Mouse (Mus musculus) activated CD4-positive, CD25-positive, alpha-beta regulatory T cell, adult 4 months (primary cell): ENCODE data around the gene Gm36079. TPM values are rescaled to one million over a fixed set of nuclear protein-coding genes. Genes with fewer than 3 reads are reported as not detected.
"Not testable (repeated sequence)": the region's sequence is repeated elsewhere in the genome, so short reads cannot be mapped to it uniquely, and the experiment has no call there.

Source experiments
- ATAC-seq: one replicate; pipeline ENCODE4 v1.8.0; 2017
- polyA plus RNA-seq, 2 experiments: library from polyadenylated mRNA; unstranded; fragments of 100-300 nt; shearing (Covaris generic); gene quantifications; one replicate each; pipeline ENCODE4 v1.2.1; 2017

Gene Gm36079
- polyA plus RNA-seq, result not detected

DNA sequence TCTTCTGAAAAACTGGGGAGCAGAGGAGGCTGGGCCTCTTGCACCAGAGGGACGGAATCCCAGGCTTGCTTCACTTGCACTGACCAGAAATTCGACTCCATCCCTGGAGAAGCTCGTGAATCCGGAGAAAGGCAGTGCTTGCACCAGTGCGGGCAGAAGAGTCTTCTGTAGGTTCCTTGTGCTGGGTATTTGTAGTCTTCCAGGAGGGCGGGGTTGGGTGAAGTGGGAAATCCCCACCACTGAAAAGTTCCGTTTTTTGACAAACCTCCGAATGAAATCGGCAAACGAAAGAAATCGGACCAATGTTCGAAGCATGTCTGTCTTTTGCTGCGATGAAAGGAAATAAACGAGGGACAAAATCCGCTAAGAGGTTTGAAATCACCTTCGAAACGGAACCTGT, at the start of gene Gm36079:
TSS of gene Gm36079 (minus strand) at position 101 of the 400 bp plus-strand sequence.
- not testable (repeated sequence) for ATAC-seq

DNA sequence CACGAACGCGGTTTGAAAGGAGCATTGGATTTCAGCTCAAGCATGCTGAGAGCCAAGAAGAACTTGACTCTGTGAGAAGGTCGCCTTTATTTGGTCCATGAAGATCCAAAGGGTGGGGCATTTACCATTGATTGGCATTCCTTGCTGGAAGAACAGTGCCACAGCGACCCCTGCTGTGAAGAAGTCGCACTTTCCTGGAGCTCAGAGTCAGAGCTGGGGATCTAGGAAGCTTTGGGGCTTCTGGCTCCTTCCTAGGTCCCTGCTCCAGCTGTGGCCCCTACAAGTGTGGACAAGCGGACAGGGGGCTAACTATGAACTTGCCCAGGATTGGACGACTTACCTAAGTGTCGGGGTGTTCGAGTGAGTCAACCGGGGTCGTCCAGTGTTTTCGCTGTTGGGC, 44.1 kb upstream of the Gm36079 start:
- peak; percentile 23 for ATAC-seq

DNA sequence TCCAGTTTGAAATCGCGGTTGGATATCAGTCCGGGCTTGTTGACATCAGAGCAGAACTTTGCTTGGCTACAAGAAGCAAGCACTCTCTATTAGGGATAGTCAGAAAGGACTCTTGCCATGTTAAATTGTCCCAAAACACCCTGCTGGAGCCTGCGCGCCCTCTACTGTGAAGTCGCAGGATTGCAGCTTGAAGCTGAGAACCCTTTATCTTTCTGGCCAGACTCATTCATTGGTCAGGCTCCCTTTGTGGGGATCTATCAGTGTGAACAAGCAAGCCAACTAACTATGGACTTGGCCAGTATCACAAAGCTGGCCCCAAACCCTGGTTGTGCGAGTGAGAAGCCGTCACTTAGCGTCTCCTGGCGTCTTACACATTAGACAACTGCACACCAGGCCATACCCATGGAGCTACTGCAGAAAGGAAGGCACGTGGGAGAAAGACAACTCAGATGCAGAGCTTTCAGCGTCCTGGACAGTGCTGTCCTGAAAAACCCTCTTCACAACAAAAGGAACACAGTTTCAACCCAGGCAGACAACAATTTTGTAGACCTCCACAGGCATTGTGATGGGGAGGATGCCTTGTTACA, 43.3 kb upstream of the Gm36079 start:
- peak; percentile 61 for ATAC-seq

DNA sequence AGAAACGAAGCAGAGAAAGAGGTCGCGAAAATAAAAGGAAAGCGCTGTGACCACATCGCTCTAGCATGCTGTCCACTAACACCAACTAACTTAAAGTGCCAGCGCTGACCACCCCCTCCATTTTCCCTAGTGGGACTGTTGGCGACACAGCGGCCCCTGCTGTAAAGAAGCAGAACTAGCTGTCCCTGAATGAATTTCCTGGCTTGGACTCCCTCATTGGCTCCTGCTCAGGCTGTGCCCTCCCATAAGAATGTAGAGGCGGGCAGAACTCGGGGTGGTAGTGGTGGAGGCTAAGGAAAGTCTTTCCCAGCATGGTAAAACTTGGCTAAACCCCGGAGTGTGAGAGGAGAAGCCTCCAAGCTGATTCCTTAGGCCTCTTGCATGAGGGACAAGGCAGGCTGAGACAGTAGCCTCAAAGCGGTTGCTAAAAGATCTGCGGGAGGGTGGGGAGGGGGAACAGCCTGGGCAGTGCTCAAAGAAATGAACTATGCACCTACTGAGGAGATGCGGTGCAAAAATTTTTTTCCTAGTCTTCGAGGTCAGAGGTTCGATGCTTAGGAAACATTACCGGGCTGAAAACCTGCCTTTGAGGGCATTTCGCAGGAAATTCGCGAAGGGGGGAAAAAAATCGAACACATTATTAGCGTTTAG, 36.8 kb upstream of the Gm36079 start:
- not testable (repeated sequence) for ATAC-seq

DNA sequence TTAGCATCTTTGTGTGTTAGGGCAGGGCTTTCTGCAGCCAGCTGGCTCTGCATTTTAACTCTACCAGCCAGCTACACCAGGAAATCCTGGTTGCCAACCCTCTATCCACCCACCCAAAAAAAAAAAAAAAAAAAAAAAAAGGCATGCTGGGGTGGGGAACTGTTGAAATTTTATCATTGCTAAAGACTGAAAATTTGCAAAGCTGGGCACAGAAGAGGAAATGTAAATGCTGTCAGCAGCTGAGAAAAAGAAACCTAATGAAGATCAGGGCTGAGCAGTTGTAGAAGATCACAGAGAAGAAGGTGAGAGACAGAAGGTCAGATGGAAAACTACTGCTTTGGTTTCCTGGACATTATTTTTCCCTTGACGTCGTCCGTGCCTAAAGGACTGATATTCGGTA, 36.1 kb upstream of the Gm36079 start:
- ATAC-seq, result not testable (repeated sequence)

DNA sequence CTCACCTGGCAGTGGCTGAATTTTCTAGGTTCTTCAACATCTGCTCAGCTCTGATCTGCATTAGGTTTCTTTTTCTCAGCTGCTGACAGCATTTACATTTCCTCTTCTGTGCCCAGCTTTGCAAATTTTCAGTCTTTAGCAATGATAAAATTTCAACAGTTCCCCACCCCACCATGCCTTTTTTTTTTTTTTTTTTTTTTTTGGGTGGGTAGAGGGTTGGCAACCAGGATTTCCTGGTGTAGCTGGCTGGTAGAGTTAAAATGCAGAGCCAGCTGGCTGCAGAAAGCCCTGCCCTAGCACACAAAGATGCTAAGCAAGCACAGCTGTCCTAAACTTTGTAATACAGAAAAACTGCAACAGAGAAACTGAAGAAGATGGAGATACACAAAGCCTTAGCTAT, 25.3 kb upstream of the Gm36079 start, which contains the start of gene Gm21188:
TSS of gene Gm21188 (minus strand) at position 110 of the 400 bp plus-strand sequence.
- ATAC-seq, result not testable (repeated sequence)

DNA sequence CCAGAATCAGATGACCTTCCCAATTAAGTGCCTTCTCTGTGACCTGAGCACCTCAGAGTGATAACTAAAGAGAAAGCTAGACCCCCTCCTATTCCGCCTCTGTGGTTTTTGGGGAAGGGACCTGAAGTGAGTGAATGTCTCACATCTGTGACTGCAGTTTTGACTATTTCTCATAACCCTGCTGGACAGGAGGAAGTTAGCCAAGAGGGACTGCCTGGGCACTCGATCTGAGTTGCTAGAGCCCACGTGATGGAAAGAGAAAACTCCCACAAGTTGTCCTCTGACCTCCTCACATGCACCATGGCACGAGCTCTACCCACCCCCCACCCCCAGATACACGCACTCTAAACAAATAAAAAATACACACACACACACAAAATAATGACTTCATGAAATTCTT, 21.8 kb upstream of the Gm36079 start:
- ATAC-seq, result not testable (repeated sequence)

DNA sequence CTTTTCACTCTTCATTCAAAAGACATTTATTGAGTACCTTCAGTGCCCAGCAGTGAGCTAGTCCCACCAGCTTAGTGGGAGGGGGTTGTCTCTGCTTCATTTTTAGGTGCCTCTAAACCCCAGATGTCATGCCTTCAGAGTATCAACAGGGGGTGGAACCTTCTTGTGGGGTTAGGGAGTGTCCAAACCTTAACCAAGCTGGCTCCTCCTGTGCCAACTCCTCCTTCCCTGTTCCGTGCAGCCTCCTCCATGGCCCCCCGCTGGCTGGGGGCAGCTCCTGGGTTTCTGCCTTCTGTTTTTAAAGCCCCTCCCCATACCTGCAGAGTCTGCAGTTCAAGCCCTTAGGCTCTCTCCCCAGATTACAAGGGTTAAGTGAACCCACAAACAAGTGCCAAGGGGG, 21.4 kb upstream of the Gm36079 start:
- not testable (repeated sequence) for ATAC-seq

DNA sequence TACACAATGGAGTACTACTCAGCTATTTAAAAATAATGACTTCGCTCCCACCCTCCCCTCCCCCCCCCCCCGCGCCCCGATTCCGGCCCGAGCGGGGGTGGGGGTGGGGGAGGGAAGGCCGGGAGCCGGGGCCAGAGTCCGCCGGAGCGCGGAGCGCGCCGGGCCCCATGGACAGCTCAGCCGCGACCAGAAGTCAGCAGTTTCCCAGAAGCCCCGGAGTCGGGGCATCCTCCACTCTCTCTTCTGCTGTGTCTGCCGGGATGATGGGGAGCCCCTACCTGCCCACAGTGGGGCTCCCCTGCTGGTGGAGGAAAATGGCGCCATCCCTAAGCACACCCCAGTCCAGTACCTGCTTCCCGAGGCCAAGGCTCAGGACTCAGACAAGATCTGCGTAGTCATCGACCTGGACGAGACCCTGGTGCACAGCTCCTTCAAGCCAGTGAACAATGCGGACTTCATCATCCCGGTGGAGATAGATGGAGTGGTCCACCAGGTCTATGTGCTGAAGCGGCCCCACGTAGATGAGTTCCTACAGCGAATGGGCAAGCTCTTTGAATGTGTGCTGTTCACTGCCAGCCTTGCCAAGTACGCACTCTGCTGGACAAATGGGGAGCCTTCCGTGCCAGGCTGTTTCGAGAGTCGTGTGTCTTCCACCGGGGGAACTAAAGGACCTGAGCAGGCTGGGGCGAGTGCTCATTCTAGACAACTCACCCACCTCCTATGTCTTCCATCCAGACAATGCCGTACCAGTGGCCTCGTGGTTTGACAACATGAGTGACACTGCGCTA, 19.8 kb upstream of the Gm36079 start:
- ATAC-seq, result not testable (repeated sequence)

DNA sequence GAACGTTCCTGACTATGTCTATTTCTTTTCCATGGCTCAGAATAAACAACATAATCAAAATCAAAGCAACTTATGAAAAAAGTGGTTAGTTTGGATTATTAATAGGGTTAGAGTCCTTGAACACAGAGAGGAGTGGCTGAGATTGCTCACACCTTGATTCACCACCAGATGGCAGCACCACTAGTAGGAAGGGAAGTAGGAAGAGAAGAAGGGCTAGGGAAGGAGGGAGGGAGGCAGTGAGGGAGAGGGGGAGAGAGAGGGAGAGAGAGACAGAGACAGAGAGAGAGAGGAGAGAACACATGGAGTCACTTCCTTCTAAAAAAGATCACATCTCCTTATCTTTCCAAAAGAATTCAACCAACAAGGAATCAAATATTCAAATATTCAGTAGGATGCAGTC, 14.3 kb upstream of the Gm36079 start:
- ATAC-seq, result peak; percentile 65

DNA sequence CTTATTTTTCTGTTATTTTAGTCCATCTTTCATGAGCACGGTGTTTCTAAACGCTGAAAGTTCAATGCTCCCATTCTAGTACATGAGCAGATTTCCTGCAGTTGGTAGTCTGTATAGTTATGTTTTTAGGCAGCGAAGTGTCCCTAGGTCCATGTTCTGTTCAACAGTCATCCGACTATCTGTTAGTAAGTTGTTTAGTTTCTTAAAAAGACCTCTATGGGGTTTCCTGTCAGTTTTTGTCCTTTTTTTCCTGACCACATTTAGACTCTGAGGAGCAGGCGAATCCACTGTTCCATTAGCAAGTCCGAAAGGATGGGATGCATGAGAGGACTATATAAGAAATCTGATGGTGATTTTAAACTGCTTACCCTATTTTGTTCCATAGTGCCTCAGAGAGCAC, 11.1 kb upstream of the Gm36079 start:
- not testable (repeated sequence) for ATAC-seq

DNA sequence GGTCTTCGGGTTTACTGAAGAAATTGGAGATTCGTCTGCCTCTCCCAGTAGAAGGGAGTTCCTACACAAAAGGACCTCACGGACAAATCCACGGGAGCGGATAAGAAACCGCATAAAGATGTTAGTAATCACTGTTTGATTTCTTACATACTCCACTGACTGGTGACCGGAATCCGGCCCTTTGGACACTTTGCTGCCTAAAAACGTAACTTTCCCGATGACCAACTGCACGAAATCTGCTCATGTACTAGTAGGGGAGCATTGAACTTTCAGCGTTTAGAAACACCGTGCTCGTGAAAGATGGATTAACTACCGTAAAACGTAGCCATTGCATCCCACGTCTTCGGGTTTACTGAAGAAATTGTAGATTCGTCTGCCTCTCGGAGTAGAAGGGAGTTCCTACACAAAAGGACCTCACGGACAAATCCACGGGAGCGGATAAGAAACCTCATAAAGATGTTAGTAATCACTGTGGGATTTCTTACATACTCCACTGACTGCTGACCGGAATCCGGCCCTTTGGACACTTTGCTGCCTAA, 9.8 kb upstream of the Gm36079 start:
- not testable (repeated sequence) for ATAC-seq

DNA sequence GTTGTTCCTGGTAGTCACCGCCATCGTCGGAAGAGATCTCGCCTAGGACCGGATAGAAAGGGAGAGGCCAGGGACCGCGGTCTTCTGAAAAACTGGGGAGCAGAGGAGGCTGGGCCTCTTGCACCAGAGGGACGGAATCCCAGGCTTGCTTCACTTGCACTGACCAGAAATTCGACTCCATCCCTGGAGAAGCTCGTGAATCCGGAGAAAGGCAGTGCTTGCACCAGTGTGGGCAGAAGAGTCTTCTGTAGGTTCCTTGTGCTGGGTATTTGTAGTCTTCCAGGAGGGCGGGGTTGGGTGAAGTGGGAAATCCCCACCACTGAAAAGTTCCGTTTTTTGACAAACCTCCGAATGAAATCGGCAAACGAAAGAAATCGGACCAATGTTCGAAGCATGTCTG, 8.3 kb upstream of the Gm36079 start:
- ATAC-seq, result not testable (repeated sequence)

DNA sequence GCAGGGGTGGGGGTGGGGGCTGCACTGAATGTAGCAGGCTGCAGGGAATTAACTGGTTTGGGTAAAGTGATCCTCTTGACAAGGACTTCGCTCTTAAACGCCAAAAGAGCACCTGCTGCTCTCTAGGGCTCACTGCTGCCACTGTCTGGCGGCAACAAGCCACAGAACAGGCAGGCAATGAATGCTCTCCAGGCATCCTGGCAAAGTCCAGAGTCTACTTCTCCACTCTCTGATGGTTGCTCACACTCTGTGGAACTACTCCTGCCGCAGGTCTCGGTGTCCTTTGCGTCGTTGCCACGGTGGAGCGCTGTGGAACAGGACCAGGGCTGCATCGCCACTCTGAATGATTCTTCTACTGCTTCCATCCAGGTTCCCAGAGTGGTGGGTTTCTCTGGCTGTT, 7.8 kb upstream of the Gm36079 start:
- ATAC-seq, result not testable (repeated sequence)

DNA sequence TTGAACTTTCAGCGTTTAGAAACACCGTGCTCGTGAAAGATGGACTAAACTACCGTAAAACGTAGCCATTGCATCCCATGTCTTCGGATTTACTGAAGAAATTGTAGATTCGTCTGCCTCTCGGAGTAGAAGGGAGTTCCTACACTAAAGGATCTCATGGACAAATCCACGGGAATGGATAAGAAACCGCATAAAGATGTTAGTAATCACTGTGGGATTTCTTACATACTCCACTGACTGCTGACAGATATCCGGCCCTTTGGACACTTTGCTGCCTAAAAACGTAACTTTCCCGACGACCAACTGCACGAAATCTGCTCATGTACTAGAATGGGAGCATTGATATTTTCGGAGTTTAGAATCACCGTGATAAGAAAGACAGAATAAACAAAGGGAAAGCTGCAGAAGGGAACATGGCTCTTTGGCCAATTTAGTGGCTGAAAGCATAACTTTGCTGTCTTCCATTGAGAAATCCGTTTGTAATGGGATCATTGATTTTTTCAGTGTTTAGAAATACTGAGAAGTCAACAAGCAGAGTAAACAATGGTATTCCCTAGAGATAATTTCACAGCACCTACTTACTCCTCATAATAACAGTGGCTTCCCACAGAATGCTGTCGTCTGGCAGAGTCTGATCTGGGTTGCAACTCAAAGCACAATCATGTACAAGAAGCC, 6.8 kb upstream of the Gm36079 start:
- ATAC-seq, result not testable (repeated sequence)

DNA sequence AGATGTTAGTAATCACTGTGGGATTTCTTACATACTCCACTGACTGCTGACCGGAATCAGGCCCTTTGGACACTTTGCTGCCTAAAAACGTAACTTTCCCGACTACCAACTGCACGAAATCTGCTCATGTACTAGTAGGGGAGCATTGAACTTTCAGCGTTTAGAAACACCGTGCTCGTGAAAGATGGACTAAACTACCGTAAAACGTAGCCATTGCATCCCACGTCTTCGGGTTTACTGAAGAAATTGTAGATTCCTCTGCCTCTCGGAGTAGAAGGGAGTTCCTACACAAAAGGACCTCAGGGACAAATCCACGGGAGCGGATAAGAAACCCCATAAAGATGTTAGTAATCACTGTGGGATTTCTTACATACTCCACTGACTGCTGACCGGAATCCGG, 4.9 kb upstream of the Gm36079 start:
- ATAC-seq, result not testable (repeated sequence)

DNA sequence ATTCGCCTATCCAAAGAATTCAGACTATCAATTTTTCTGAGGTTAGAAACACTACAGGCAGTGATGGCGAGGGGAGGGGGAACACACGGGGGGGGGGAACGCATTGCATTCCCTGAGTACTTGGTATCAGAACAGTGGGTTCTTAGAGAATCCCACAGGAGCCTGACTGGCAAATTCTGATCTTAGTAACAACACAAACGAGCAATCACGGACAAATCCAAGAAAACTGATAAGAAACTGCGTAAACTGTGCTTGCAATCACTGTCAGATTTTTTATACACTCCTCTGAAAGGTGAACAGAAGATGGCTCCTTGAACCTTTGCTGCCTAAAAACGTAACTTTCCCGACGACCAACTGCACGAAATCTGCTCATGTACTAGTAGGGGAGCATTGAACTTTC, 557 bp upstream of the Gm36079 start:
- not testable (repeated sequence) for ATAC-seq

DNA sequence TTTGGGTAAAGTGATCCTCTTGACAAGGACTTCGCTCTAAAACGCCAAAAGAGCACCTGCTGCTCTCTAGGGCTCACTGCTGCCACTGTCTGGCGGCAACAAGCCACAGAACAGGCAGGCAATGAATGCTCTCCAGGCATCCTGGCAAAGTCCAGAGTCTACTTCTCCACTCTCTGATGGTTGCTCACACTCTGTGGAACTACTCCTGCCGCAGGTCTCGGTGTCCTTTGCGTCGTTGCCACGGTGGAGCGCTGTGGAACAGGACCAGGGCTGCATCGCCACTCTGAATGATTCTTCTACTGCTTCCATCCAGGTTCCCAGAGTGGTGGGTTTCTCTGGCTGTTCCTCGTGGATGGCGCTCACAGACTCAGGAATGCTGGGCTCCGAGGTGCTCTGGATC, 438 bp downstream of the Gm36079 start:
- ATAC-seq, result not testable (repeated sequence)

DNA sequence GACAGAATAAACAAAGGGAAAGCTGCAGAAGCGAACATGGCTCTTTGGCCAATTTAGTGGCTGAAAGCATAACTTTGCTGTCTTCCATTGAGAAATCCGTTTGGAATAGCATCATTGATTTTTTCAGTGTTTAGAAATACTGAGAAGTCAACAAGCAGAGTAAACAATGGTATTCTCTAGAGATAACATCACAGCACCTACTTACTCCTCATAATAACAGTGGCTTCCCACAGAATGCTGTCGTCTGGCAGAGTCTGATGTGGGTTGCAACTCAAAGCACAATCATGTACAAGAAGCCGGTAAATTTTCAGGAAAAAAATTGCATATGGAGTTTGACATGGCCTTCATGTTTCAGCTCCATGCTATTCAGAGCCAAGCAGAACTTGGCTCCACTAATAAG, 1.2 kb downstream of the Gm36079 start:
- ATAC-seq, result not testable (repeated sequence)

DNA sequence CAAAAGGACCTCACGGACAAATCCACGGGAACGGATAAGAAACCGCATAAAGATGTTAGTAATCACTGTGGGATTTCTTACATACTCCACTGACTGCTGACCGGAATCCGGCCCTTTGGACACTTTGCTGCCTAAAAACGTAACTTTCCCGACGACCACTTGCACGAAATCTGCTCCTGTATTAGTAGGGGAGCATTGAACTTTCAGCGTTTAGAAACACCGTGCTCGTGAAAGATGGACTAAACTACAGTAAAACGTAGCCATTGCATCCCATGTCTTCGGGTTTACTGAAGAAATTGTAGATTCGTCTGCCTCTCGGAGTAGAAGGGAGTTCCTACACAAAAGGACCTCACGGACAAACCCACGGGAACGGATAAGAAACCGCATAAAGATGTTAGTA, 1.8 kb downstream of the Gm36079 start:
- ATAC-seq, result not testable (repeated sequence)

DNA sequence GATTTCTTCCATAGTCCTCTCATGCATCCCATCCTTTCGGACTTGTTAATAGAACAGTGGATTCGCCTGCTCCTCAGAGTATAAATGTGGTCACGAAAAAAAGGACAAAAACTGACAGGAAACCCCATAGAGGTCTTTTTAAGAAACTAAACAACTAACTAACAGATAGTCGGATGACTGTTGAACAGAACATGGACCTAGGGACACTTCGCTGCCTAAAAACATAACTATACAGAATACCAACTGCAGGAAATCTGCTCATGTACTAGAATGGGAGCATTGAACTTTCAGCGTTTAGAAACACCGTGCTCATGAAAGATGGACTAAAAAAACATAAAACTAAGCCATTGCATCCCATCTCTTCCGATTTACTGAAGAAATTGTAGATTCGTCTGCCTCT, 2.2 kb downstream of the Gm36079 start:
- not testable (repeated sequence) for ATAC-seq

DNA sequence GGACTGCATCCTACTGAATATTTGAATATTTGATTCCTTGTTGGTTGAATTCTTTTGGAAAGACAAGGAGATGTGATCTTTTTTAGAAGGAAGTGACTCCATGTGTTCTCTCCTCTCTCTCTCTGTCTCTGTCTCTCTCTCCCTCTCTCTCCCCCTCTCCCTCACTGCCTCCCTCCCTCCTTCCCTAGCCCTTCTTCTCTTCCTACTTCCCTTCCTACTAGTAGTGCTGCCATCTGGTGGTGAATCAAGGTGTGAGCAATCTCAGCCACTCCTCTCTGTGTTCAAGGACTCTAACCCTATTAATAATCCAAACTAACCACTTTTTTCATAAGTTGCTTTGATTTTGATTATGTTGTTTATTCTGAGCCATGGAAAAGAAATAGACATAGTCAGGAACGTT, 5.3 kb downstream of the Gm36079 start:
- ATAC-seq, result not testable (repeated sequence)
